In genomic region chr5:122132167-122133049, GRCm38 (mm10) we compare ENCODE assay signal across 8 mouse cellular contexts. TPM values are rescaled to one million over a fixed set of nuclear protein-coding genes. Genes with fewer than 3 reads are reported as not detected.
A peak's percentile ranks its signal among the peaks of the same experiment; 100 is the strongest.
DNase-seq lines count a peak whose midpoint lies in the region; ATAC-seq and TF ChIP-seq lines count a peak whose summit lies in the region.

No protein-coding gene starts in this region.

- ATAC-seq in CD4-positive, CD25-positive, alpha-beta regulatory T cell, adult 4 months, result peak; percentile 6
- ATAC-seq in forebrain, embryonic 16.5 days, result no peak; the same call in 1 of the 2 replicates
- ATAC-seq in liver, postnatal 0 days, result peak; percentile 54

- TF ChIP-seq EP300 in liver, postnatal 0 days (IDR thresholded peaks at IDR 0.05; ENCODE audit: low read depth), result no peak

- intact Hi-C loops in heart, postnatal 36 days (cut with DNase I), result loop anchor here (1.0 to 5.0 kb wide), 3 partner anchors 11 to 210 kb away; partner anchors contain the start of gene Tctn1

- no peak overlapping the region for H3K27ac ChIP-seq in forebrain, embryonic 16.5 days (ENCODE audit: low read length)
- no peak overlapping the region for H3K27ac ChIP-seq in liver, postnatal 0 days (ENCODE audit: low read depth)

- TF ChIP-seq CTCF in liver, postnatal 0 days (IDR thresholded peaks at IDR 0.05; ENCODE audit: low read depth), result no peak

- H3K4me3 ChIP-seq in forebrain, embryonic 16.5 days (replicated peaks; ENCODE audit: low read length), result peak overlapping the region; percentile 37
- peak overlapping the region; percentile 52 for H3K4me3 ChIP-seq in liver, postnatal 0 days (ENCODE audit: low read depth, low read length)

- peak; percentile 91 for DNase-seq in heart, adult 11 months
- no peak for DNase-seq in heart, postnatal 36 days
- DNase-seq in liver, postnatal 0 days, result peak; percentile 39
- no peak for DNase-seq in T-cell, adult 2 months (ENCODE audit: low spot score)
- DNase-seq in left cerebral cortex, adult 18-20 months (ENCODE audit: low spot score in 2 of 2), result no peak
- no peak for DNase-seq in urinary bladder, postnatal 4 days (ENCODE audit: low spot score in 2 of 2)

- peaks cover 16% of the 10 kb centered on the region for H3K4me1 ChIP-seq in forebrain, embryonic 16.5 days (replicated peaks; ENCODE audit: control insufficient read depth, insufficient read depth, low read length)
- H3K4me1 ChIP-seq in liver, postnatal 0 days (ENCODE audit: insufficient read depth), result peaks cover 32% of the 10 kb centered on the region

- H3K9me3 ChIP-seq in forebrain, embryonic 16.5 days (ENCODE audit: control insufficient read depth, low read length), result no peaks in the 10 kb centered on the region
- H3K9me3 ChIP-seq in liver, postnatal 0 days (ENCODE audit: low read length), result no peaks in the 10 kb centered on the region

- 25% methylated on average over 25 of the region's 26 CpGs for WGBS in forebrain, embryonic 16.5 days
- WGBS in liver, postnatal 0 days (ENCODE audit: insufficient replicate concordance), result 10% methylated on average over 26 of the region's 26 CpGs

- H3K27me3 ChIP-seq in forebrain, embryonic 16.5 days (replicated peaks; ENCODE audit: control insufficient read depth, insufficient read depth, low read length), result no peaks in the 10 kb centered on the region; the same call in 1 of the 2 replicates
- H3K27me3 ChIP-seq in liver, postnatal 0 days (ENCODE audit: insufficient read depth, low read length), result no peaks in the 10 kb centered on the region

- no peaks in the 10 kb centered on the region for H3K36me3 ChIP-seq in forebrain, embryonic 16.5 days (ENCODE audit: control insufficient read depth, insufficient read depth)
- no peaks in the 10 kb centered on the region for H3K36me3 ChIP-seq in liver, postnatal 0 days (replicated peaks; ENCODE audit: insufficient read depth, low read length)

- H3K9ac ChIP-seq in forebrain, embryonic 16.5 days (replicated peaks; ENCODE audit: low read depth, low read length), result peak overlapping the region; percentile 38
- peak overlapping the region; percentile 56 for H3K9ac ChIP-seq in liver, postnatal 0 days (replicated peaks)

- peak overlapping the region; percentile 66 for H3K4me2 ChIP-seq in forebrain, embryonic 16.5 days (ENCODE audit: low read length)
- peak overlapping the region; percentile 89 for H3K4me2 ChIP-seq in liver, postnatal 0 days (ENCODE audit: low read depth, low read length)

RNA-seq across cellular contexts. Expression of gene Ccdc63, which starts 8.2 kb away (rescaled TPM):
- total RNA-seq in heart, postnatal 36 days (2021), result not detected
- polyA plus RNA-seq in CD4-positive, CD25-positive, alpha-beta regulatory T cell, adult 4 months (2017; shearing (Covaris generic)), result under 1 TPM in 1 of 2 experiments, not detected in 1; 0.75 TPM
- not detected in 2 replicates for polyA plus RNA-seq in forebrain, embryonic 16.5 days (2015; fragmentation: Nextera tagmentation; extraction: Ambion mirVana)
- 0.13 and 0.18 TPM in 2 replicates for polyA plus RNA-seq in liver, postnatal 0 days (2015; fragmentation: Nextera tagmentation; extraction: Ambion mirVana)
- under 1 TPM; 0.82 to 0.84 TPM for total RNA-seq in left cerebral cortex, adult 18-20 months (2021)

RNA-seq across cellular contexts. Expression of gene Ppp1cc, which starts 25.7 kb away (rescaled TPM):
- 100 to 1,000 TPM; 118 to 125 TPM for total RNA-seq in heart, postnatal 36 days (2021)
- 10 to 100 TPM; 34.6 to 82.0 TPM for polyA plus RNA-seq in CD4-positive, CD25-positive, alpha-beta regulatory T cell, adult 4 months (2017; shearing (Covaris generic))
- 252 and 264 TPM in 2 replicates for polyA plus RNA-seq in forebrain, embryonic 16.5 days (2015; fragmentation: Nextera tagmentation; extraction: Ambion mirVana)
- polyA plus RNA-seq in liver, postnatal 0 days (2015; fragmentation: Nextera tagmentation; extraction: Ambion mirVana), result 97.7 and 97.9 TPM in 2 replicates
- total RNA-seq in left cerebral cortex, adult 18-20 months (2021), result 100 to 1,000 TPM; 190 to 202 TPM

RNA-seq across cellular contexts. Expression of gene Myl2, which starts 31.7 kb away (rescaled TPM):
- over 10,000 TPM; 18,107 to 20,333 TPM for total RNA-seq in heart, postnatal 36 days (2021)
- not detected for polyA plus RNA-seq in CD4-positive, CD25-positive, alpha-beta regulatory T cell, adult 4 months (2017; shearing (Covaris generic))
- 0.44 and 1.0 TPM in 2 replicates for polyA plus RNA-seq in forebrain, embryonic 16.5 days (2015; fragmentation: Nextera tagmentation; extraction: Ambion mirVana)
- polyA plus RNA-seq in liver, postnatal 0 days (2015; fragmentation: Nextera tagmentation; extraction: Ambion mirVana), result 0.66 and 7.2 TPM in 2 replicates
- total RNA-seq in left cerebral cortex, adult 18-20 months (2021), result 1 to 10 TPM; 1.3 to 2.0 TPM

Comparison
In these comparisons a context has a peak if more than half of its experiments do, and no peak if none do; other contexts are left out.
1. DNase-seq: peak in heart, adult 11 months (single experiment) and liver, postnatal 0 days (single experiment); none in heart, postnatal 36 days (0 of 2), T-cell, adult 2 months (single experiment), left cerebral cortex, adult 18-20 months (0 of 2) and urinary bladder, postnatal 4 days (0 of 2).